Mouse (Mus musculus) intestine, embryonic 14.5 days (tissue): ENCODE results near the gene Plekhd1. TPM values are rescaled to one million over a fixed set of nuclear protein-coding genes. Genes with fewer than 3 reads are reported as not detected.

Experiments used
- ATAC-seq: fragments of 200-750 bp; cut with Nextera tagmentation; replicated peaks from 2 replicates; pipeline ENCODE4 v1.8.0; 2017; ENCODE audit warnings: low read depth, moderate number of reproducible peaks, moderate TSS enrichment, moderate library complexity; ENCODE audit not compliant: low FRiP score, low TSS enrichment
- DNase-seq: peaks from one replicate; pipeline ENCODE4 v3.0.0-alpha.2; 2018; ENCODE audit warnings: low spot score
- H3K27ac ChIP-seq: fragments of 300-500 bp; sonication (generic); 2 replicates; pipeline ENCODE4 v1.5.1; 2014; ENCODE audit warnings: low read depth, mild to moderate bottlenecking, control low read depth
- H3K27me3 ChIP-seq: fragments of 300-500 bp; sonication (generic); replicated peaks from 2 replicates; pipeline ENCODE4 v1.6.1; 2014; ENCODE audit warnings: low read length, control low read depth; ENCODE audit not compliant: control insufficient read depth, insufficient read depth
- H3K36me3 ChIP-seq: fragments of 300-500 bp; sonication (generic); 2 replicates; pipeline ENCODE4 v1.6.1; 2014; ENCODE audit warnings: low read length, control low read depth; ENCODE audit not compliant: control insufficient read depth, insufficient read depth
- H3K4me1 ChIP-seq: fragments of 300-500 bp; sonication (generic); replicated peaks from 2 replicates; pipeline ENCODE4 v1.6.1; 2014; ENCODE audit warnings: low read length, control low read depth, mixed read lengths; ENCODE audit not compliant: control insufficient read depth, insufficient read depth
- H3K4me2 ChIP-seq: fragments of 300-500 bp; sonication (generic); 2 replicates; pipeline ENCODE4 v1.6.1; 2014; ENCODE audit warnings: low read length
- H3K4me3 ChIP-seq: fragments of 300-500 bp; sonication (generic); 2 replicates; pipeline ENCODE4 v1.5.1; 2014; ENCODE audit warnings: low read depth, low read length, control low read depth, mixed read lengths
- H3K9ac ChIP-seq: fragments of 300-500 bp; sonication (generic); 2 replicates; pipeline ENCODE4 v1.6.1; 2014; ENCODE audit warnings: mild to moderate bottlenecking, low read length
- H3K9me3 ChIP-seq: fragments of 300-500 bp; sonication (generic); 2 replicates; pipeline ENCODE4 v1.6.1; 2016; ENCODE audit warnings: low read length, control low read depth; ENCODE audit not compliant: control insufficient read depth
- WGBS: fragments of 180-500 bp; shearing (Covaris S2); extraction: QIAGEN DNeasy Blood & Tissue Kit; methylation state at CpG from one replicate; pipeline ENCODE4 v1.1.7; 2014; 5-methylcytosine and 5-hydroxymethylcytosine counted together
- polyA plus RNA-seq: library from polyadenylated mRNA; unstranded; fragments of >200 nt; fragmentation: Nextera tagmentation; extraction: Ambion mirVana; gene quantifications from 2 replicates; pipeline ENCODE4 v1.2.1, GENCODE M21; 2014

The Plekhd1 gene
- polyA plus RNA-seq, 1 experiment from 2014 or later = 11.8 TPM

GRCm38 (mm10) chr12:80658661-80659060, 33.7 kb upstream of the Plekhd1 start:
- Histone ChIP-seq H3K9me3 (no peaks in the 10 kb centered on the region), H3K4me2 (no peak overlapping the region), H3K36me3 (peaks cover 13% of the 10 kb centered on the region), H3K27me3 (no peaks in the 10 kb centered on the region), H3K9ac (no peak overlapping the region), H3K4me1 (no peaks in the 10 kb centered on the region), H3K4me3 (no peak overlapping the region), H3K27ac (no peak overlapping the region)
- whole genome bisulfite sequencing = 73% methylated on average over 6 of the region's 6 CpGs
- no peak for ATAC-seq
- DNase-seq = no peak

GRCm38 (mm10) chr12:80662322-80662721, 30.1 kb upstream of the Plekhd1 start:
- no peak overlapping the region for H3K9ac ChIP-seq
- H3K4me3 ChIP-seq = no peak overlapping the region
- WGBS = 83% methylated on average over 10 of the region's 10 CpGs
- ATAC-seq = no peak
- peaks cover 29% of the 10 kb centered on the region for H3K36me3 ChIP-seq
- H3K4me2 ChIP-seq = no peak overlapping the region
- DNase-seq = no peak
- no peak overlapping the region for H3K27ac ChIP-seq
- H3K9me3 ChIP-seq = no peaks in the 10 kb centered on the region
- no peaks in the 10 kb centered on the region for H3K27me3 ChIP-seq
- H3K4me1 ChIP-seq = no peaks in the 10 kb centered on the region

- H3K4me1 ChIP-seq = no peaks in the 10 kb centered on the region
- 44% methylated on average over 2 of the region's 2 CpGs for WGBS
- peaks cover 45% of the 10 kb centered on the region for H3K36me3 ChIP-seq
- no peak overlapping the region for H3K27ac ChIP-seq
- ATAC-seq (no peak), DNase-seq (no peak)
- H3K9me3 ChIP-seq = no peaks in the 10 kb centered on the region
- no peaks in the 10 kb centered on the region for H3K27me3 ChIP-seq
- H3K4me3 ChIP-seq = no peak overlapping the region
- H3K9ac ChIP-seq = no peak overlapping the region
- no peak overlapping the region for H3K4me2 ChIP-seq
These were observed 28.5 kb upstream of the Plekhd1 start for GRCm38 (mm10) chr12:80663935-80664334.

DNA sequence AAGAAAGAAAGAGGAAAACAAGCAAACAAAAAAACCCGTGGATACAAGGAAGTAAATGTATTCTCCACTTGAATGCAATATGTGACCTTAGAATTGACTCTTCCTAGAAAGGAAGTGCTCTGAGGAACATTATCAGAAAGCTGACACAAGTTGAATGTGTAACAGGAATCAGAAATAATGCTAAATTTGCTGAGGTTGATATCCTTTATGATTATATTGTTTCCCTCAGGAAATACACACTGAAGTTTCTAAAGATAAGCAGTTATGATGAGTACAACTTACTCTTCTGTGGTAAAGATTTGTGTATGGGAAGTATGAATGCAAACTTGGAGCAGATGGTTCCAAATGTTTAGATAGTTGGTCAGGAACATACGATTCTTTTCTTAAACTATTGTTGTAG, 24.0 kb upstream of the Plekhd1 start:
- Histone ChIP-seq H3K27ac (no peak overlapping the region), H3K9ac (no peak overlapping the region), H3K9me3 (no peaks in the 10 kb centered on the region), H3K4me2 (no peak overlapping the region), H3K4me3 (no peak overlapping the region), H3K36me3 (peaks cover 38% of the 10 kb centered on the region), H3K27me3 (no peaks in the 10 kb centered on the region), H3K4me1 (no peaks in the 10 kb centered on the region)
- ATAC-seq (no peak), DNase-seq (no peak)
- 83% methylated on average over 2 of the region's 2 CpGs for WGBS

- no peaks in the 10 kb centered on the region for H3K9me3 ChIP-seq
- no peaks in the 10 kb centered on the region for H3K27me3 ChIP-seq
- DNase-seq (no peak), ATAC-seq (no peak)
- no peak overlapping the region for H3K4me3 ChIP-seq
- H3K4me2 ChIP-seq = no peak overlapping the region
- no peak overlapping the region for H3K9ac ChIP-seq
- 15% methylated on average over 3 of the region's 3 CpGs for WGBS
- no peaks in the 10 kb centered on the region for H3K4me1 ChIP-seq
- peaks cover 44% of the 10 kb centered on the region for H3K36me3 ChIP-seq
- no peak overlapping the region for H3K27ac ChIP-seq
These were observed 19.2 kb upstream of the Plekhd1 start for GRCm38 (mm10) chr12:80673170-80673569.

DNA sequence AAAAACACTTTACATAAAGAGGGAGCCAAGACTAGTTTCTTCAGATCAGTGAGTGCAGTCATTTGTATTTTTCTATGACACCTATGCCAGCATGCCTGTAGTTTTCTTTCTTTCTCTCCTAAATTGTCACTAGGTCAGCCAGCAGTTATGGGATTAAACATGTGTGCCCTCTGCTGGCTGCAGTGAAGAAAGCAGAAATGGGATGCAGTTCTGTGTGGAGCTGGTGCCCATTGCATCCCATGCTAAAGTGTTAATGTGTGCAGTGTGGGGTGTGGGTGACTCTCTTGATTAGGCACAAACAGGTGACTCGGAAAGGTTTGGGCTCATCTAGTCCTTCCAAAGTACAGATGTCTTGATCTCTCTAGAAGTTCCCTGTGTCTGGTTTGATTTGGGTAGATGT, 11.1 kb upstream of the Plekhd1 start:
- Histone ChIP-seq H3K27ac (no peak overlapping the region), H3K9me3 (no peaks in the 10 kb centered on the region), H3K4me2 (no peak overlapping the region), H3K36me3 (peaks cover 33% of the 10 kb centered on the region), H3K27me3 (no peaks in the 10 kb centered on the region), H3K4me1 (no peaks in the 10 kb centered on the region), H3K4me3 (no peak overlapping the region), H3K9ac (no peak overlapping the region)
- WGBS = 89% methylated on average over 1 of the region's 1 CpGs
- no peak; the same call in 1 of the 2 replicates for ATAC-seq
- DNase-seq = no peak

DNA sequence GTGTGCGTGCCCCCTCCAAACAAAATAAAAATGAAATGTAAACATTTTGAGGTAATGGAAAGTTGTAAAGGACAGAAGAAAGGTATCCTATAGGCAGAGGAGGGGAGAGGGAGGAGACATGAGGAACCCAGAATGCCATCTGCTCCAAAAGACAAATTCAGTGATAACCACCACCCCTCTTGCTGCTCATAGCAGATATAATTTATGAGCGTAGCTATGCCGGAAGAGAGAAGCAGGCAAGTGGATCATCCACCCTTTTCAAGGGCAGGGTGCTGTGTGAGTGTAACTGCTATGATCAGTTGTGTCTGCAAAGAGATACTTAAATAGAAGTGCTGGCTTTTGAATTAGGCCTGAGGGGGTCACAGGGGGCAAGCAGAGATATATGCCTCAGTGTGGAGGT, 8.8 kb upstream of the Plekhd1 start:
- no peak overlapping the region for H3K27ac ChIP-seq
- ATAC-seq = no peak
- H3K36me3 ChIP-seq = peaks cover 19% of the 10 kb centered on the region
- no peak overlapping the region for H3K9ac ChIP-seq
- H3K9me3 ChIP-seq = no peaks in the 10 kb centered on the region
- no peak for DNase-seq
- no peaks in the 10 kb centered on the region for H3K4me1 ChIP-seq
- H3K27me3 ChIP-seq = no peaks in the 10 kb centered on the region
- WGBS = 77% methylated on average over 3 of the region's 3 CpGs
- H3K4me3 ChIP-seq = no peak overlapping the region
- H3K4me2 ChIP-seq = no peak overlapping the region

DNA sequence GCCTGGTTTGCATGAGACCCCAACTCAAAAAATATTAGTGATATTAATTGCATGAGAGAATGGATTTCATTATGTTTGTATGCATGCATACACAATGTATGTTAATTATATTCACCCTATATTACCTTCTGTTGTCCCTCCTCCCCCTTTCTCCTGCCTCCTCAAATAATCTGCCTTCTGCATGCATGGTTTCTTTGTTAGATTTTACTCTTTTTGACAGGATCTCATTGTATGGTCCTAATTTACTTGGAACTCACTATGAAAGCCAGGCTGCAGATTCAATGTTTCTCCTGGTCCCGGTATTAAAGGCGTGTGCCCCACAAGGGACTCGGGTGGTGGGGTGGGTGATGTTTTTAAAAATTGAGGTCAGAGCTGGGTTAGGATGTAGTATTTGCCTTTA, 8.1 kb upstream of the Plekhd1 start:
- Histone ChIP-seq H3K36me3 (peaks cover 15% of the 10 kb centered on the region), H3K9ac (no peak overlapping the region), H3K9me3 (no peaks in the 10 kb centered on the region), H3K4me3 (no peak overlapping the region), H3K4me2 (no peak overlapping the region), H3K27me3 (no peaks in the 10 kb centered on the region), H3K27ac (no peak overlapping the region), H3K4me1 (no peaks in the 10 kb centered on the region)
- ATAC-seq (no peak), DNase-seq (no peak)
- WGBS = 95% methylated on average over 3 of the region's 3 CpGs

DNA sequence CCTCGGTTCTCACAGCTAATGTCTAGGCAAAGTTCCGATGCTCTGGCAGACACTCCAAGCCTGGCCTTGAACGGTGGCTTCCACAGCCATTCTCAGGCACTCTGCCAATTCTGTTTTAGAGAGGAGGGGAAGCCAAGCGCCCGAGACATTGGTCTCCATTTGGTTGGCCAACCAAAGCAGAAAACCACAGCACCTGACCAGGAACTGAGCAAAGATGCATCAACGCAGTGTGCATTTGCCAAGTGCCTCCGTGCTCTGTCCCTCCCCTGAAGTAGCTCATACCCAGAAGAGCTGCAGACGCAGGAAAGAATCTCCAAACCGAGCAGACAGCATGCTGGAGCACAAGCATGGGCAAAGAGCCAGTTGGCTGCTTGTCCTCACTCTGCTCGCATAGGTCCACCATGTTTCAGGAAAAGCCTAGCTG, 4.6 kb upstream of the Plekhd1 start:
- no peak overlapping the region for H3K4me3 ChIP-seq
- DNase-seq (no peak), ATAC-seq (no peak)
- H3K36me3 ChIP-seq = no peaks in the 10 kb centered on the region
- H3K9me3 ChIP-seq = no peaks in the 10 kb centered on the region
- no peak overlapping the region for H3K9ac ChIP-seq
- WGBS = 59% methylated on average over 10 of the region's 10 CpGs
- peaks cover 5% of the 10 kb centered on the region for H3K4me1 ChIP-seq
- H3K27me3 ChIP-seq = peaks cover 20% of the 10 kb centered on the region
- no peak overlapping the region for H3K27ac ChIP-seq
- H3K4me2 ChIP-seq = no peak overlapping the region
